ENCODE assay signal across 18 mouse cellular contexts in the genomic region with DNA sequence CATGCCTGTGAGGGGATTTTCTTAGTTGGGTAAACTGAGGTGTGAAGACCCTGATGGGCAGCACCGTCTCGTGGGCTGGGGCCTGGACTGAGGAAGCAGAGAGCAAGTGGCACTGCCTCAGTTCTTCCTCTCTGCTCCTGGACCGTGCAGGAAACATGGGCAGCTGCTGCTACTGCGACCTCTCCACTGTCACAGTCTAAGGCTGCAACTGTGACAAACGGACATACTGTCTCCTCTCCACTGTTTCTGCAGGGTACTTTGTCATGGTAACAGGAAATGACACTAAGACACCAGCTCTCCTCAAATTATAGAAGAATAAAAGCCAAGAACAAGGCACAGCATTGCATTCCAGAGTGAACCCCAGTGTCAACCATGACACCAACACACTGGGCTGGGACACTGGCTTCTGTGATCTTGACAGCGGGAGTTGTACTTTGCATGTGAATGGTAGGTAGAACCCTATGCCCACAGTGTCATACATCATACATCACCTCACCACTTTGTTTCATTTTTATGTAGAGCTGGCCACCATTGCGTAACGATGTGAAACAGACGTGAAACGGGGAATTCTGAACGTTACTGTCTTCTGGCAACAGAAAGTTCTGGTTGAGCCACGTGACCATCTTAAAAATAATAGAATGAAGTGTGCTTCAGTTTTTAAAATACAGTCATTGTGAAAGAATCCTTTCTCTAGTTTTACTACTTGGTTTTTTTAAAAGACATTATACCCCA. TPM values are rescaled to one million over a fixed set of nuclear protein-coding genes. Genes with fewer than 3 reads are reported as not detected.
DNase-seq lines count a peak whose midpoint lies in the region; ATAC-seq lines count a peak whose summit lies in the region.
"Had no signal": no experiment of that assay in that cellular context is flagged by ENCODE, and none has a peak within 500 bp of the region (broad histone marks: within the 10 kb centered on the region; RNA-seq: fewer than 3 reads in every experiment).

No protein-coding gene starts in this region.

- ATAC-seq in megakaryocyte, adult 5-6 weeks (ENCODE audit: poor library complexity, severe bottlenecking): peak; percentile 69
- ATAC-seq: forebrain, postnatal 0 days; inflammation-experienced regulatory T-cells, adult 6 months had no signal

- DNase-seq in A20 (ENCODE audit: low read depth, low spot score): peak; percentile 83
- DNase-seq in NIH3T3 (ENCODE audit: low read depth): peak; percentile 49
- no peak for DNase-seq in adrenal gland, postnatal 4 days (ENCODE audit: low spot score in 2 of 2)
- no peak for DNase-seq in kidney, postnatal 4 days
- DNase-seq in gastrocnemius, adult 18-20 months (ENCODE audit: low spot score): no peak
- DNase-seq: adrenal gland, adult 8-10 months; adrenal gland, postnatal 36 days; cerebellum, adult 11-12 months; cerebellum, adult 9-10 months; cerebellum, postnatal 25 days; forebrain, postnatal 0 days; gastrocnemius, adult 2 months; gastrocnemius, postnatal 25 days; heart, adult 18-20 months; heart, postnatal 14 days; kidney, adult 11 months had no signal

RNA-seq across cellular contexts. Expression of gene Bbs2, which starts 22.1 kb away (rescaled TPM):
- 7.3 and 8.7 TPM in 2 replicates for total RNA-seq in megakaryocyte, adult 5-6 weeks (2015)
- 4.2 and 5.0 TPM in 2 replicates for total RNA-seq in megakaryocyte, adult 5-6 weeks (2017)
- 10 to 100 TPM; 29.4 to 29.6 TPM for total RNA-seq in adrenal gland, postnatal 4 days (2021)
- 1 to 10 TPM; 2.2 to 2.5 TPM for total RNA-seq in gastrocnemius, adult 18-20 months (2021)

RNA-seq across cellular contexts. Expression of gene Ogfod1, which starts 39.6 kb away (rescaled TPM):
- total RNA-seq in megakaryocyte, adult 5-6 weeks (2015): 10.2 and 12.3 TPM in 2 replicates
- 9.0 and 9.1 TPM in 2 replicates for total RNA-seq in megakaryocyte, adult 5-6 weeks (2017)
- total RNA-seq in adrenal gland, postnatal 4 days (2021): 10 to 100 TPM; 12.1 to 14.8 TPM
- 10 to 100 TPM; 22.0 to 26.2 TPM for total RNA-seq in gastrocnemius, adult 18-20 months (2021)

RNA-seq across cellular contexts. Expression of gene Nudt21, which starts 39.8 kb away (rescaled TPM):
- 83.1 and 84.4 TPM in 2 replicates for total RNA-seq in megakaryocyte, adult 5-6 weeks (2015)
- total RNA-seq in megakaryocyte, adult 5-6 weeks (2017): 53.4 and 57.2 TPM in 2 replicates
- total RNA-seq in adrenal gland, postnatal 4 days (2021): 10 to 100 TPM; 61.4 to 63.6 TPM
- 10 to 100 TPM; 10.5 to 12.3 TPM for total RNA-seq in gastrocnemius, adult 18-20 months (2021)

Comparison
In these comparisons a context has a peak if more than half of its experiments do, and no peak if none do; other contexts are left out.
1. DNase-seq: peak in A20 (single experiment) and NIH3T3 (single experiment); none in adrenal gland, postnatal 4 days (0 of 2), kidney, postnatal 4 days (0 of 2) and gastrocnemius, adult 18-20 months (single experiment).
2. RNA of gene Nudt21, which starts 39.8 kb away (total RNA-seq): 53.4 to 84.4 TPM in megakaryocyte, adult 5-6 weeks and 61.4 to 63.6 TPM in adrenal gland, postnatal 4 days; 10.5 to 12.3 TPM in gastrocnemius, adult 18-20 months; every median in the first group is over 4 times any median in the second.